9 mouse cellular contexts compared by ENCODE assay signal in the genomic region with DNA sequence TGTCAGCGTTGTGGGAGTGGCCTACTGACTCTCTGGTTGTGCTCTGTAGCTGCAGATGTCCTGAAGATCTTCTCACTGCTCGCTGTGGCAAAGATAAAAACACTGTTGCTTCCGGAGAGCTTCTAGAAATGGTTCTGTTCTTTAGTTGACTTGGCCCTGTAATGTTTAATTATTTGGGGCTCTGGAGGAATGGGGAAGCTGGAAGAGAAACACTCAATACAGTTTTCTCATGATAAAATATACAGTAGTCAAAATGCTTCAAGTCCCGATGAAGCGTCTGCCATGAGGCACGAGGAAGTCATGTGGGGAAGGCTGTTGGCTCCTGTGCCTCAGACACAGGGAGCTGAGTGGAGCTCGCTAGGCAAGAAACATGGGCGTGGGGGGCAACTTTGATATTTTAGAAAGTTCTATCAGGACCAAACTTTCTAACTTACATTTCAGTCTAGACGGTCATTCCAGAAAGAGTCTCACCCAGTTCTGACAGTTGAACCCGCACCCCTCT. TPM values are rescaled to one million over a fixed set of nuclear protein-coding genes. Genes with fewer than 3 reads are reported as not detected.
DNase-seq lines count a peak whose midpoint lies in the region; ATAC-seq and TF ChIP-seq lines count a peak whose summit lies in the region.
"Had no signal": no experiment of that assay in that cellular context is flagged by ENCODE, and none has a peak within 500 bp of the region (broad histone marks: within the 10 kb centered on the region; RNA-seq: fewer than 3 reads in every experiment).

No protein-coding gene starts in this region.

- TF ChIP-seq POLR2A in brain, embryonic 14.5 days (IDR thresholded peaks at IDR 0.05; ENCODE audit: borderline replicate concordance, extremely low read depth, insufficient read depth, insufficient read length, poor library complexity, severe bottlenecking) = no peak

- DNase-seq in heart, adult 18-20 months = peak; percentile 37 to 52
- no peak for DNase-seq in heart, postnatal 25 days (ENCODE audit: low spot score)
- DNase-seq in brain, embryonic 14.5 days (ENCODE audit: low read depth) = peak; percentile 67
- peak; percentile 10 for DNase-seq in lung, postnatal 25 days (ENCODE audit: low spot score)
- no peak for DNase-seq in frontal cortex, adult 2 months (ENCODE audit: extremely low spot score in 1 of 2, low spot score in 1 of 2)
- DNase-seq in layer of hippocampus, postnatal 10 days (ENCODE audit: low spot score in 2 of 2) = no peak

- no peaks in the 10 kb centered on the region for H3K9me3 ChIP-seq in heart, embryonic 14.5 days (ENCODE audit: control insufficient read depth, low read length)
- no peaks in the 10 kb centered on the region for H3K9me3 ChIP-seq in kidney, embryonic 15.5 days (replicated peaks)

- peak overlapping the region; percentile 4; the same call in 1 of the 2 replicates for H3K9ac ChIP-seq in heart, embryonic 14.5 days (ENCODE audit: low read length)
- no peak overlapping the region; the same call in 1 of the 2 replicates for H3K9ac ChIP-seq in kidney, embryonic 15.5 days

- H3K4me3 ChIP-seq in heart, embryonic 14.5 days (ENCODE audit: control insufficient read depth in 1 of 2, insufficient read depth in 1 of 2, low read depth in 1 of 2, low read length in 2 of 2) = no peak overlapping the region
- H3K4me3 ChIP-seq in kidney, embryonic 15.5 days (replicated peaks) = no peak overlapping the region

- H3K4me2 ChIP-seq in heart, embryonic 14.5 days (ENCODE audit: low read length) = peak overlapping the region; percentile 6; the same call in 1 of the 2 replicates
- no peak overlapping the region for H3K4me2 ChIP-seq in kidney, embryonic 15.5 days

- WGBS in heart, embryonic 14.5 days = 39% methylated on average over 10 of the region's 10 CpGs
- 71% methylated on average over 10 of the region's 10 CpGs for WGBS in kidney, embryonic 15.5 days

- H3K36me3 ChIP-seq in heart, embryonic 14.5 days (ENCODE audit: control insufficient read depth, insufficient read depth, low read length) = no peaks in the 10 kb centered on the region
- no peaks in the 10 kb centered on the region for H3K36me3 ChIP-seq in kidney, embryonic 15.5 days

- H3K4me1 ChIP-seq in heart, embryonic 14.5 days (ENCODE audit: control insufficient read depth in 2 of 2, insufficient read depth in 2 of 2, low read length in 2 of 2) = peaks cover 12 to 27% of the 10 kb centered on the region in 2 experiments
- 0 out of 2 replicates have a peak, but pooled peaks cover 3% of the 10 kb centered on the region for H3K4me1 ChIP-seq in kidney, embryonic 15.5 days

- ATAC-seq in heart, embryonic 14.5 days (ENCODE audit: insufficient number of reproducible peaks, insufficient read depth, low FRiP score, low read depth) = no peak
- no peak for ATAC-seq in kidney, embryonic 15.5 days (replicated peaks; ENCODE audit: low FRiP score)

- intact Hi-C loops in heart, postnatal 25 days (cut with DNase I) = no loop called here

- no peaks in the 10 kb centered on the region for H3K27me3 ChIP-seq in heart, embryonic 14.5 days (ENCODE audit: control insufficient read depth, insufficient read depth, low read length)
- no peaks in the 10 kb centered on the region for H3K27me3 ChIP-seq in kidney, embryonic 15.5 days
- H3K27me3 ChIP-seq: CH12.LX had no signal

- H3K27ac ChIP-seq in heart, embryonic 14.5 days (replicated peaks in 1 of 2; ENCODE audit: control insufficient read depth in 1 of 2, insufficient read depth in 1 of 2, low read depth in 2 of 2, low read length in 2 of 2) = peak overlapping the region; percentile 43 to 50
- H3K27ac ChIP-seq in kidney, embryonic 15.5 days = no peak overlapping the region

- TF ChIP-seq CTCF in brain, embryonic 14.5 days (IDR thresholded peaks at IDR 0.05; ENCODE audit: borderline replicate concordance, extremely low read depth, insufficient read depth, insufficient read length) = no peak

RNA-seq across cellular contexts. Expression of a gene that starts 49.8 kb away (rescaled TPM):
- not detected for total RNA-seq in heart, adult 18-20 months (2021)
- under 1 TPM in 1 of 2 experiments, not detected in 1; 0.20 TPM for total RNA-seq in heart, postnatal 25 days (2021)
- polyA plus RNA-seq in brain, embryonic 14.5 days (2012; rRNA removed) = 11.9 and 17.2 TPM in 2 replicates
- 0.78 and 0.80 TPM in 2 replicates for polyA plus RNA-seq in heart, embryonic 14.5 days (2014; fragmentation: Nextera tagmentation; extraction: Ambion mirVana)
- polyA plus RNA-seq in frontal cortex, adult 2 months (2012; rRNA removed) = 7.6 and 8.4 TPM in 2 replicates
- 1 to 10 TPM; 8.1 to 9.8 TPM for total RNA-seq in layer of hippocampus, postnatal 10 days (2021)
- polyA plus RNA-seq in kidney, embryonic 15.5 days (2015; fragmentation: Nextera tagmentation; extraction: Ambion mirVana) = 4.2 and 4.8 TPM in 2 replicates
- total RNA-seq: CH12.LX had no signal

RNA-seq across cellular contexts. Expression of a gene that starts 50.3 kb away (rescaled TPM):
- total RNA-seq in heart, adult 18-20 months (2021) = 1 to 10 TPM; 7.4 to 9.4 TPM
- 10 to 100 TPM in 1 of 2 experiments, 1 to 10 TPM in 1; 9.9 to 11.1 TPM for total RNA-seq in heart, postnatal 25 days (2021)
- polyA plus RNA-seq in brain, embryonic 14.5 days (2012; rRNA removed) = 18.4 and 23.4 TPM in 2 replicates
- 68.9 and 70.4 TPM in 2 replicates for polyA plus RNA-seq in heart, embryonic 14.5 days (2014; fragmentation: Nextera tagmentation; extraction: Ambion mirVana)
- polyA plus RNA-seq in frontal cortex, adult 2 months (2012; rRNA removed) = 11.7 and 12.2 TPM in 2 replicates
- 10 to 100 TPM; 18.7 to 19.0 TPM for total RNA-seq in layer of hippocampus, postnatal 10 days (2021)
- polyA plus RNA-seq in kidney, embryonic 15.5 days (2015; fragmentation: Nextera tagmentation; extraction: Ambion mirVana) = 53.6 and 56.5 TPM in 2 replicates

Comparison
In these comparisons a context has a peak if more than half of its experiments do, and no peak if none do; other contexts are left out.
1. DNase-seq: peak in heart, adult 18-20 months (2 of 2), brain, embryonic 14.5 days (single experiment) and lung, postnatal 25 days (single experiment); none in heart, postnatal 25 days (single experiment), frontal cortex, adult 2 months (0 of 2) and layer of hippocampus, postnatal 10 days (0 of 2).